ENCODE assay signal across 19 mouse cellular contexts in genomic region chr4:139836196-139836595, GRCm38 (mm10). TPM values are rescaled to one million over a fixed set of nuclear protein-coding genes. Genes with fewer than 3 reads are reported as not detected.
DNase-seq lines count a peak whose midpoint lies in the region; ATAC-seq lines count a peak whose summit lies in the region.
"Had no signal": no experiment of that assay in that cellular context is flagged by ENCODE, and none has a peak within 500 bp of the region (broad histone marks: within the 10 kb centered on the region; RNA-seq: fewer than 3 reads in every experiment).

No protein-coding gene starts in this region.

- no peaks in the 10 kb centered on the region for H3K36me3 ChIP-seq in hindbrain, embryonic 11.5 days (ENCODE audit: control insufficient read depth, insufficient read depth, low read length)
- no peaks in the 10 kb centered on the region for H3K36me3 ChIP-seq in midbrain, embryonic 13.5 days
- H3K36me3 ChIP-seq: heart, embryonic 15.5 days; liver, embryonic 13.5 days had no signal

- peaks cover 74% of the 10 kb centered on the region for H3K27me3 ChIP-seq in hindbrain, embryonic 11.5 days (ENCODE audit: control insufficient read depth, insufficient read depth, low read length)
- H3K27me3 ChIP-seq in midbrain, embryonic 13.5 days: peaks cover 99% of the 10 kb centered on the region

- H3K4me1 ChIP-seq in hindbrain, embryonic 11.5 days (replicated peaks; ENCODE audit: control insufficient read depth, insufficient read depth, low read length): peaks cover 19% of the 10 kb centered on the region
- peaks cover 72% of the 10 kb centered on the region for H3K4me1 ChIP-seq in midbrain, embryonic 13.5 days (replicated peaks)
- H3K4me1 ChIP-seq: liver, embryonic 13.5 days had no signal

- H3K27ac ChIP-seq in hindbrain, embryonic 11.5 days (ENCODE audit: low read depth, low read length): peak overlapping the region; percentile 71
- H3K27ac ChIP-seq in midbrain, embryonic 13.5 days: peak overlapping the region; percentile 47; the same call in 1 of the 2 replicates
- H3K27ac ChIP-seq: forebrain, embryonic 13.5 days; gastrocnemius, adult 2 months; heart, embryonic 15.5 days; liver, embryonic 13.5 days had no signal

- peak overlapping the region; percentile 8 for H3K4me2 ChIP-seq in hindbrain, embryonic 11.5 days (replicated peaks; ENCODE audit: low read depth, low read length)
- peak overlapping the region; percentile 60 for H3K4me2 ChIP-seq in midbrain, embryonic 13.5 days (replicated peaks)
- H3K4me2 ChIP-seq: forebrain, embryonic 13.5 days; heart, embryonic 15.5 days; liver, embryonic 13.5 days had no signal

- under 1% methylated on average over 8 of the region's 8 CpGs for WGBS in hindbrain, embryonic 11.5 days
- under 1% methylated on average over 8 of the region's 8 CpGs for WGBS in midbrain, embryonic 13.5 days

- H3K4me3 ChIP-seq in hindbrain, embryonic 11.5 days (ENCODE audit: low read depth, low read length): peak overlapping the region; percentile 8; the same call in 1 of the 2 replicates
- H3K4me3 ChIP-seq in midbrain, embryonic 13.5 days (replicated peaks): peak overlapping the region; percentile 5; the same call in 1 of the 2 replicates
- H3K4me3 ChIP-seq: forebrain, embryonic 13.5 days; gastrocnemius, adult 2 months; heart, embryonic 15.5 days; liver, embryonic 13.5 days had no signal

- DNase-seq in embryo, embryonic 10 days (ENCODE audit: low spot score): peak; percentile 74
- no peak for DNase-seq in embryo, embryonic 11 days
- DNase-seq in hindbrain, embryonic 11.5 days (ENCODE audit: low spot score): peak; percentile 69
- DNase-seq in layer of hippocampus, adult 8-10 months (ENCODE audit: low spot score in 2 of 2): no peak
- no peak for DNase-seq in lung, adult 18-20 months
- no peak for DNase-seq in right cerebral cortex, adult 18-20 months
- DNase-seq: gastrocnemius, adult 2 months; heart, adult 18-20 months; kidney, adult 8-10 months; kidney, postnatal 4 days; layer of hippocampus, postnatal 36 days; left cerebral cortex, postnatal 4 days; liver, embryonic 13.5 days; lung, postnatal 10 days had no signal

- H3K9ac ChIP-seq in hindbrain, embryonic 11.5 days (ENCODE audit: low read depth, low read length): peak overlapping the region; percentile 50
- H3K9ac ChIP-seq in midbrain, embryonic 13.5 days (replicated peaks): peak overlapping the region; percentile 52; the same call in 1 of the 2 replicates
- H3K9ac ChIP-seq: forebrain, embryonic 13.5 days; heart, embryonic 15.5 days; liver, embryonic 13.5 days had no signal

- peak; percentile 50; the same call in 1 of the 2 replicates for ATAC-seq in common myeloid progenitor, adult 5-6 weeks (replicated peaks; ENCODE audit: low read depth, poor library complexity, severe bottlenecking)
- ATAC-seq in hindbrain, embryonic 11.5 days (ENCODE audit: low FRiP score): peak; percentile 63
- peak; percentile 34; the same call in 1 of the 2 replicates for ATAC-seq in midbrain, embryonic 13.5 days
- ATAC-seq: forebrain, embryonic 13.5 days had no signal

- H3K9me3 ChIP-seq in hindbrain, embryonic 11.5 days (ENCODE audit: control insufficient read depth, low read length): no peaks in the 10 kb centered on the region
- H3K9me3 ChIP-seq in midbrain, embryonic 13.5 days: no peaks in the 10 kb centered on the region
- H3K9me3 ChIP-seq: heart, embryonic 15.5 days; liver, embryonic 13.5 days had no signal

RNA-seq across cellular contexts. Expression of gene Pax7, which starts 2.9 kb away (rescaled TPM):
- total RNA-seq in common myeloid progenitor, adult 5-6 weeks (2017): not detected in 2 replicates
- 2.2 and 2.7 TPM in 2 replicates for polyA plus RNA-seq in hindbrain, embryonic 11.5 days (2014; fragmentation: Nextera tagmentation; extraction: Ambion mirVana)
- 4.9 and 6.5 TPM in 2 replicates for polyA plus RNA-seq in midbrain, embryonic 13.5 days (2015; fragmentation: Nextera tagmentation; extraction: Ambion mirVana)
- under 1 TPM in 1 of 4 experiments, not detected in 3; 0.04 TPM for total RNA-seq in layer of hippocampus, adult 8-10 months (2022)
- total RNA-seq: heart, adult 18-20 months had no signal
- polyA plus RNA-seq: heart, embryonic 15.5 days; liver, embryonic 13.5 days; urinary bladder, adult 2 months had no signal

Comparison
In these comparisons a context has a peak if more than half of its experiments do, and no peak if none do; other contexts are left out.
1. DNase-seq: peak in embryo, embryonic 10 days (single experiment) and hindbrain, embryonic 11.5 days (single experiment); none in embryo, embryonic 11 days (single experiment), layer of hippocampus, adult 8-10 months (0 of 2), lung, adult 18-20 months (0 of 2) and right cerebral cortex, adult 18-20 months (single experiment).
2. Peak in every context shown above with its lines, with median percentiles within 50 percentile points of each other: ATAC-seq.